Mouse (Mus musculus) ovary, adult 18-20 months (tissue): ENCODE measurements around the gene Btbd35f15.
"Not testable (repeated sequence)": the region's sequence is repeated elsewhere in the genome, so short reads cannot be mapped to it uniquely, and the experiment has no call there.

Source experiments
- DNase-seq: peaks from one replicate; pipeline ENCODE4 v3.0.0; 2022; ENCODE audit warnings: low spot score, mixed read lengths

The Btbd35f15 gene

GRCm38 (mm10) chrX:33577214-33577613, at the start of gene Btbd35f15:
TSS of gene Btbd35f15 (minus strand) at chrX:33577314.
- DNase-seq: not testable (repeated sequence)
